Mouse (Mus musculus): ENCODE results near the gene Ykt6. TPM values are rescaled to one million over a fixed set of nuclear protein-coding genes. Genes with fewer than 3 reads are reported as not detected.
"Not testable (repeated sequence)": the region's sequence is repeated elsewhere in the genome, so short reads cannot be mapped to it uniquely, and the experiment has no call there.

Ykt6 gene
- polyA plus RNA-seq, 1 experiment = not detected

DNA sequence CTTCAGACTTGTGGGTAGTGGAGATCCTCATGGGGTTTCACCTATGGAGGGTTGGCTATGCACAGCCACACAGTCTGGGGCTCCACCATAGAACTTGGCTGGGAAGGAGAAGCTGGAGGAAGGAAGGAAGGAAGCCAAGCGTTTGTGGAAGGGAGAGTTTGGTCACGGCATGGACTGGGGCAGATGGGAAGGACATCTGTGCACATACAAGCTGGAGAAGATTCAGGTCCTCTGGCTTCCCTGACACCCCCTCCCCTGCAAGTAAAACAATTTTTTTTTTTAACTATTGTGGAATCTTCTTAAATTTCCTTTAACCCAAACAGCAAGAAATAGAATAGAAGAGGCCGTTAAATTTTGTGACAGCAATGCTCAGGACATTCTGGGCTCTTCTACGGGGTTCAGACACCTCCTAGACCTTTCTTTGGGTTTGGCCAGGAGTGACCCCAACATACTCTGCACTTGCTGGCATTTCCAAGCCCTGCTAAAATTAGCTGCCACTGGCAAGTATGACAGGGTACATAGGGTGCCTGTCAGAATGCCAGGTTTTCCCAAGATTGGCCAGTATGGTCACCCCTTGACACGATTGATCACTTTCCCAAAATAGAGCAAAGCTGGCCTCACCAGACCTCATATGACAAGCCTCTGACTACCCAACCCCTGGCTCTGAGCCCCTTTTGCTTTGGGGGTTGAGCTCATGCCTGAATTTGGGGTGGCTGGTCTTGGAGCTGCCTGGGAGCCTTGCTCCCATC, 39.9 kb upstream of the Ykt6 start:
- Histone ChIP-seq H3K27ac (ENCODE audit: insufficient read depth, low read depth, low read length) (no peak overlapping the region), H3K4me1 (ENCODE audit: control insufficient read depth, insufficient read depth, low read length) (no peaks in the 10 kb centered on the region), H3K4me3 (ENCODE audit: insufficient read depth, low read depth, low read length) (no peak overlapping the region)
- WGBS = 91% methylated on average over 5 of the region's 5 CpGs
- TF ChIP-seq POLR2A (IDR thresholded peaks at IDR 0.05; ENCODE audit: insufficient read depth, low read depth, low read length) (no peak), CTCF (IDR thresholded peaks at IDR 0.05; ENCODE audit: insufficient read depth, low read depth, low read length) (no peak)

DNA sequence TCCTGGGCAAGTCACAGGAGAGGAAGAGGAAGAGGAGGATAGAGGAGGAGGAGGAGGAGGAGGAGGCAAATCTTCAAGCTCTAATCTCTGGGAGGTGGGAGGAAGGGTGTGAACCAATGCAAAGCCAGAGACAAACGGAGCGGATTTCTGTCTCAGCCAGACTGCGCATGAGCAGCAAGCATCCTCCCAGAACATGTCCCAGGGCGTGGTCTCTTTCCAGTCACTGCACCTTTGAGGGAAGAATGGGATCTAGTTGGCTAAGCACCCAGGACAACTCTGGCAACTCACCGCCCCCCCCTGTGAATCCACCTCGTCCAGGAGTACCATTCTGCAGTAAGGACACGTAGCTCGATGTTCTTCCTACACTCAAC, 39.3 kb upstream of the Ykt6 start:
- TF ChIP-seq CTCF (IDR thresholded peaks at IDR 0.05; ENCODE audit: insufficient read depth, low read depth, low read length) (no peak), POLR2A (IDR thresholded peaks at IDR 0.05; ENCODE audit: insufficient read depth, low read depth, low read length) (no peak)
- H3K4me1 ChIP-seq (ENCODE audit: control insufficient read depth, insufficient read depth, low read length) = no peaks in the 10 kb centered on the region
- 72% methylated on average over 8 of the region's 8 CpGs for WGBS
- no peak overlapping the region for H3K4me3 ChIP-seq (ENCODE audit: insufficient read depth, low read depth, low read length)
- no peak overlapping the region for H3K27ac ChIP-seq (ENCODE audit: insufficient read depth, low read depth, low read length)

DNA sequence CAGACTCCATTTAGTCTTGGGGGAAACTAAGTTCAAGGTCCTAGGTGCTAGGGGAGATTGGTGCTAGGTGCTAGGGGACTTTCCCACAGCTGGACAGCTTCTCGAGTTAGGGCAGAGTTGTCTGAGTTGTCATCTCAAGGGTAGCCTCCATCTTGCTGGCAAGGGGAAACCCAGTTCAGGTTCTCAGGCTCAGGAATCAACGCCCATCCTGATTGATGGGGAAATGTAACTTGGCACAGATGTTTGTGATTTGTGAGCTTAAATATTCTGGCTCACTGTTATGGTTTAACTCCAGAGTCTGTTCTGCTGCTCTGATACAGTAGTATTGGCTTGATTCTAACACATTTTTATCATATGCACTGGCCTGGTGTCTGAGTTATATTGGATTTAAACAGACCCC, 37.4 kb upstream of the Ykt6 start:
- H3K4me1 ChIP-seq (ENCODE audit: control insufficient read depth, insufficient read depth, low read length) = no peaks in the 10 kb centered on the region
- H3K27ac ChIP-seq (ENCODE audit: insufficient read depth, low read depth, low read length) = no peak overlapping the region
- no peak overlapping the region for H3K4me3 ChIP-seq (ENCODE audit: insufficient read depth, low read depth, low read length)
- WGBS = 70% methylated on average over 2 of the region's 2 CpGs
- TF ChIP-seq CTCF (IDR thresholded peaks at IDR 0.05; ENCODE audit: insufficient read depth, low read depth, low read length) (no peak), POLR2A (IDR thresholded peaks at IDR 0.05; ENCODE audit: insufficient read depth, low read depth, low read length) (no peak)

DNA sequence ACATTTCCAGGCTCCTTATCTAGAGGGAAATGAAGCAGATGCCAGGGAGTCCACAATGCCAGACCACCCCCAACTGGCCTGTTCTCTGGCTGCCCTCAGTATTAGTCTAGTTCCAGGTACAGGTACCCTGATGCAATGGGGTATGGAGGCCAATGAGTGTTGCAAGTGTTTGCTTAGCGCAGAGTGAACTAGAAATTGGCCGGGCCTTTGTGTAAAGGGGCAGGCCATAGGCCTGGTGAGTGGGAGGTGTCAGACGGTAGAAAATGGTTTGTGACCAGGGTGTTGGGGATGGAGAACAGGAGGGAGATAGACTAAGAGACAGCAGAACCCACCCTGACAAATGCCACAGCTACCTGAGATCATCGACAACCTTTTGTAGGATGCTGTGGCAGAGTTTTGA, 35.9 kb upstream of the Ykt6 start:
- 98% methylated on average over 4 of the region's 4 CpGs for WGBS
- no peak overlapping the region for H3K4me3 ChIP-seq (ENCODE audit: insufficient read depth, low read depth, low read length)
- no peaks in the 10 kb centered on the region for H3K4me1 ChIP-seq (ENCODE audit: control insufficient read depth, insufficient read depth, low read length)
- no peak overlapping the region for H3K27ac ChIP-seq (ENCODE audit: insufficient read depth, low read depth, low read length)
- no peak for TF ChIP-seq CTCF (IDR thresholded peaks at IDR 0.05; ENCODE audit: insufficient read depth, low read depth, low read length)
- no peak for TF ChIP-seq POLR2A (IDR thresholded peaks at IDR 0.05; ENCODE audit: insufficient read depth, low read depth, low read length)

DNA sequence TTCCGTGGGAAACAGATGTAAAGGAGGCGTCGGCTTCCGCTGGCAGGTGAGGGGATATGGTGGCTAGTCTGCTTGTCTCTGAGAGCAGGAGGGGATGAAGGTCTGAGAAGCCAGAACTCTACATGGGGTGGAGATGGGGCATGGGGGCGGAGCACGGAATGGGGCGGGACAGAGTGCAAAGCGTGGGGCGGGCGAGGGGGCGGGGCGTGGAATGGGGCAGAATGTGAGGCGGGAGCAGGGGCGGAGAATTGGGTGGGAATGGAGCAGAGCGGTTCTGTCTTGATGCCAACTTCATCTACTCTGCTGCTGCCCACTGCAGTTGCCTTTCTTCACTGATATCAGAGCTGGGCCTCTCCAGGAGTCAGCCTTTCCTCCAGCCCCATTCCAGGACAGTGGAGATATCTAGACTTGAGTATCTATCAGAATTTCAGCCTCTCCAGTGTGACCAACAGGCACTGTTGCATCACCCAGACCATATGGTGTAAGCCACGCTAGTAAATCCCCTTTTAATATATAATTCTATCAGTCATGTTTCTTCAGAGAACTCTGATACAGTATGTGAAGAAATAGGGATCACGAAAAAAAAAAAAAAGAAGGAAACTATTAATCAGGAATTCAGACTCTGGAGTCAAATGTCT, 35.1 kb upstream of the Ykt6 start:
- 41% methylated on average over 17 of the region's 17 CpGs for whole genome bisulfite sequencing
- no peak for TF ChIP-seq POLR2A (IDR thresholded peaks at IDR 0.05; ENCODE audit: insufficient read depth, low read depth, low read length)
- no peak for TF ChIP-seq CTCF (IDR thresholded peaks at IDR 0.05; ENCODE audit: insufficient read depth, low read depth, low read length)
- Histone ChIP-seq H3K4me3 (ENCODE audit: insufficient read depth, low read depth, low read length) (no peak overlapping the region), H3K27ac (ENCODE audit: insufficient read depth, low read depth, low read length) (no peak overlapping the region), H3K4me1 (ENCODE audit: control insufficient read depth, insufficient read depth, low read length) (no peaks in the 10 kb centered on the region)

DNA sequence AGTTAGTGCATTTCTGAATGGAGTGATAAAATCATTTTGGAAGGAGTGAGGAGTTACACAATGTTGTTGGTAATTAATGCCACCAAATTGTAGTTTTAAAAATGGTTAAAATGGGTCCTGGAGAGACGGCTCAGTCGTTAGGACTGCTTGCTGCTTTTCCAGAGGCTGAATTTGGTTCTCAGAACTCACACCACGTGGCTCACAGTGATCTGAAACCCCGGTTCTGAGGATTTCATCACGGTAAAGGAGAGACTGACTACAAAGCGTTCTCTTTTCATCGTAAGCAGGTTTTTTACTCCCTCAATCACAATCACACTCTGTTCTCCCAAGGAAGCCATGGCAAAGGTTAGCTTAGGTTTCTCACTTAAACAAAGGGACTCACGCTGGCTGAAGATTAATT, 30.8 kb upstream of the Ykt6 start:
- Histone ChIP-seq H3K4me3 (ENCODE audit: insufficient read depth, low read depth, low read length) (no peak overlapping the region), H3K4me1 (ENCODE audit: control insufficient read depth, insufficient read depth, low read length) (no peaks in the 10 kb centered on the region), H3K27ac (ENCODE audit: insufficient read depth, low read depth, low read length) (no peak overlapping the region)
- TF ChIP-seq CTCF (IDR thresholded peaks at IDR 0.05; ENCODE audit: insufficient read depth, low read depth, low read length) (no peak), POLR2A (IDR thresholded peaks at IDR 0.05; ENCODE audit: insufficient read depth, low read depth, low read length) (no peak)
- 31% methylated on average over 8 of the region's 8 CpGs for WGBS

DNA sequence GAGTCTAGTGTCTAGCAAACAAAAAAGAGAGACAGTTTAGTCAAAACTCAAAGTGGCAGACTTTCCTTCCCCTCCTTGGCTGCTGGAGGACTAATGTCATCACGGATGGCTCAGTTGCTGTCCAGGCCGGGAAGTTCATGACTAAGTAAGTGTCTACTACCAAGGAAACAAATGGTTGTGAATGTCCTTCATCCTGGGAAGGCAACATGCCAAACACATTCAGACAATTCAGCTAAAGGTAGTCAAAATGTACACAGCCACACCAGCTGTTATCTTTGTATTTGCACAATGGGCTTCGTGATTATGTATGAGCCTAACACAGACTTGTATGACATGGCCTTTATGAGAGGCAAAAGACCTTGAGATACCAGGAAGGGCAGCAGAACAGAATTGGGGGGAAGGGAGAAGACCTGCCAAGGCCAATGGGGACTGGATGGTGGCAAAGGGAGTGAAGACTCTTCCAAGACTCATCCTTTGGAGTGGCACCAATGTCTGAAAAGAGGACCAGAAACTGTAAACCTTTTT, 28.7 kb upstream of the Ykt6 start:
- WGBS = 85% methylated on average over 3 of the region's 3 CpGs
- TF ChIP-seq POLR2A (IDR thresholded peaks at IDR 0.05; ENCODE audit: insufficient read depth, low read depth, low read length) (no peak), CTCF (IDR thresholded peaks at IDR 0.05; ENCODE audit: insufficient read depth, low read depth, low read length) (no peak)
- H3K4me3 ChIP-seq (ENCODE audit: insufficient read depth, low read depth, low read length) = no peak overlapping the region
- H3K27ac ChIP-seq (ENCODE audit: insufficient read depth, low read depth, low read length) = no peak overlapping the region
- H3K4me1 ChIP-seq (ENCODE audit: control insufficient read depth, insufficient read depth, low read length) = no peaks in the 10 kb centered on the region

DNA sequence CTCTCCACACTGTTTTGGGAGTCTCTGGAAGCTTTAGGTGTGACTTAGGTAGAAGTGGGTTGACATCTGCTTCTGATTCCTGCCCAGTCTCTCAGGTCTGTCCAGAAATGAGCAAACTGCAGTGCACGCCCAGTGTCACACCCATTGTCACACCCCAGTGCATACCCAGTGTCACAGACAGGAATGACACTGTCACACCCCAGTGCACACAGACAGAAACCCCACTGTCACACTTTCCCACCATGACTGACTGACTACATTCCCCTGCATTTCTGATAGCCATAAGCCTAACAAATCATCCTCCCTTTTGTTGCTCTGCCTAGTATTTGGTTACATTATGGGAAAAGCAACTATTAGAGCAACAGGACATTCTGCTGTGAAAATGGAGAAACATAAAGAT, 24.9 kb upstream of the Ykt6 start:
- 82% methylated on average over 1 of the region's 1 CpGs for WGBS
- no peaks in the 10 kb centered on the region for H3K4me1 ChIP-seq (ENCODE audit: control insufficient read depth, insufficient read depth, low read length)
- TF ChIP-seq CTCF (IDR thresholded peaks at IDR 0.05; ENCODE audit: insufficient read depth, low read depth, low read length) = no peak
- TF ChIP-seq POLR2A (IDR thresholded peaks at IDR 0.05; ENCODE audit: insufficient read depth, low read depth, low read length) = no peak
- no peak overlapping the region for H3K4me3 ChIP-seq (ENCODE audit: insufficient read depth, low read depth, low read length)
- H3K27ac ChIP-seq (ENCODE audit: insufficient read depth, low read depth, low read length) = no peak overlapping the region

DNA sequence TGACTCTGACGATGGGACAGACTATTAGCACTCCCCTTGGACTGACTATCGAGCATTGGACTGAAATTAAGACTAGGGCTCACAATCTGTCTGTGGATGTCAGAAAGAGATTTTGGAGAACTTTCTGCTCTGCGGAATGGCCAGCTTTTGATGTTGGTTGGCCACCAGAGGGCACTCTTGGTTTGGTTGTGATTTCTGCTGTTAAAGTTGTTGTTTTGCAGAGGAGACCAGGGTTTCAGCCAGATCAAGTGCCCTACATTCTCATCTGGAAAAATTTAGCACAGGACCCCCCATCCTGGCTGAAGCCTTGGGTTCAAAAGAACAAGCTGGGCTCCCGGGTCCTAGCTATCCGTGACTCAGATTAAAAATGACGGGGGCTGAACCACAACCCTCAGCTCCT, 23.5 kb upstream of the Ykt6 start:
- H3K4me3 ChIP-seq (ENCODE audit: insufficient read depth, low read depth, low read length); H3K27ac ChIP-seq (ENCODE audit: insufficient read depth, low read depth, low read length); H3K4me1 ChIP-seq (ENCODE audit: control insufficient read depth, insufficient read depth, low read length): not testable (repeated sequence)
- WGBS = 84% methylated on average over 6 of the region's 6 CpGs

DNA sequence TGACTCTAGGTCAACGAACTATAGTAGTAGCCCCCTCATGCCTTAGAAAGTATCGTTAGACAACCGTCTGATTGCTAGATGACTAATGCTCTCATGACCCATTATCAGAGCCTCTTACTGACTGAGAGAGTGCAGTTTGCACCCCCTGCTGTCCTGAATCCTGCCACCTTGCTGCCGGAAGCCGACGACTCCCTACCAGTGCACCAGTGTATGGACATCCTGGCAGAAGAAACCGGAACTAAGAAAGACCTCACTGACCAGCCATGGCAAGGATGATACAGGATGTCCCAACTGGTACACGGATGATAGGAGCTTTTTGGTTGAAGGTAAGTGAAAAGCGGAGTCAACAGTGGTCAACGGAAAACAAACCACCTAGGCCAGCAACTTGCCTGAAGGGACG, 21.0 kb upstream of the Ykt6 start:
- 94% methylated on average over 11 of the region's 11 CpGs for WGBS
- not testable (repeated sequence) for H3K4me3 ChIP-seq (ENCODE audit: insufficient read depth, low read depth, low read length); H3K4me1 ChIP-seq (ENCODE audit: control insufficient read depth, insufficient read depth, low read length); H3K27ac ChIP-seq (ENCODE audit: insufficient read depth, low read depth, low read length)
